Mouse (Mus musculus): ENCODE data around the gene Thap12. TPM values are rescaled to one million over a fixed set of nuclear protein-coding genes. Genes with fewer than 3 reads are reported as not detected.
A peak's percentile ranks its signal among the peaks of the same experiment; 100 is the strongest.

Gene Thap12
- polyA plus RNA-seq, 1 experiment from 2014 or later, result 43.5 TPM

DNA sequence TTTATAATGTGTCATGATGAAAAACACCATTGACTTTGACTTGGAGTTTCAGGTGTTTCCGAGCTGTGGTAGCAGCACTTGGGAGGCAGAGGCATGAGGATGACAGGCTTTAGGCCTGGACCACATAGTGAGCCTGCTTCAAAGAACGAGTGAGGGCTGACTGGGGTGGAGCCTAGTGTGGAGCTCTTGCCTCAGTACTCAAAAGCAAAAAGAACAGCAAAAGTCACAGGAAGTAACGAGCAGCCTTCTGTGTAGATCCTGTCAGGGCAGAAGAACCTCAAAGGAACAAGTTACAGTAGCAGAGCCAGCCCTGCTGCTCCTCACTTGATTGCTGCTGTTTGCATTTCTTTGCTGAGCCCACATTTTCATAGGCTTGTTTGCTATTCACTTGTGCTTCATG lies 14.5 kb downstream of the Thap12 start:
- H3K36me3 ChIP-seq (ENCODE audit: control insufficient read depth, insufficient read depth, low read length), result peaks cover 21% of the 10 kb centered on the region
- no peak overlapping the region for H3K27ac ChIP-seq (ENCODE audit: low read length)
- no peaks in the 10 kb centered on the region for H3K27me3 ChIP-seq (ENCODE audit: control insufficient read depth, insufficient read depth, low read depth, low read length)
- no peaks in the 10 kb centered on the region for H3K9me3 ChIP-seq (replicated peaks; ENCODE audit: control insufficient read depth, low read length, poor library complexity, severe bottlenecking)
- no peak overlapping the region for H3K4me2 ChIP-seq (ENCODE audit: low read length)
- no peak for ATAC-seq
- H3K9ac ChIP-seq (ENCODE audit: low read depth, low read length), result no peak overlapping the region
- H3K4me1 ChIP-seq (ENCODE audit: control insufficient read depth, insufficient read depth, low read length), result no peaks in the 10 kb centered on the region
- H3K4me3 ChIP-seq (ENCODE audit: low read depth, low read length), result no peak overlapping the region
- 76% methylated on average over 3 of the region's 3 CpGs for WGBS

DNA sequence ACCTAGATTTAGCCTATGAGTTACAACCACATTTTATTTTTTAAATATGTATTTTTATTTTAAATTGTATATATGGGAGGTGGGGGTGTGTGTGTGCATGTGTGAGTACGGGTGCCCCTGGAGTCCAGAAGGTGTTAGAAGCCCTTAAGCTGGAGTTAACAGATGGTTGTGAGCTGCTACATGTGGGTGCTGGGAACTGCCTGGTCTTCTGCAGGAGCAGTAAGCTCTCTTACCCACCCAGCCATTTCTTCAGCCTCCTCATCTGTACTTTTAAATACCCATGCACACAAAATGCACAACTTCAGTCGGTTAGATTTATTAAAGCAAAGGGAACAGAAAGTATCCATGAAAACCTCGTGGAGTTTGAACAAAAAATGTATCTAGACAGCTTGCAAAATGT lies 16.9 kb downstream of the Thap12 start:
- ATAC-seq, result no peak
- no peak overlapping the region for H3K9ac ChIP-seq (ENCODE audit: low read depth, low read length)
- 94% methylated on average over 3 of the region's 3 CpGs for WGBS
- no peaks in the 10 kb centered on the region for H3K9me3 ChIP-seq (replicated peaks; ENCODE audit: control insufficient read depth, low read length, poor library complexity, severe bottlenecking)
- peaks cover 18% of the 10 kb centered on the region for H3K36me3 ChIP-seq (ENCODE audit: control insufficient read depth, insufficient read depth, low read length)
- H3K4me1 ChIP-seq (ENCODE audit: control insufficient read depth, insufficient read depth, low read length), result no peaks in the 10 kb centered on the region
- no peaks in the 10 kb centered on the region for H3K27me3 ChIP-seq (ENCODE audit: control insufficient read depth, insufficient read depth, low read depth, low read length)
- H3K27ac ChIP-seq (ENCODE audit: low read length), result no peak overlapping the region
- H3K4me3 ChIP-seq (ENCODE audit: low read depth, low read length), result no peak overlapping the region
- no peak overlapping the region for H3K4me2 ChIP-seq (ENCODE audit: low read length)

GRCm38 (mm10) chr7:98720731-98721130 lies 17.8 kb downstream of the Thap12 start:
- 45% methylated on average over 3 of the region's 3 CpGs for WGBS
- no peak overlapping the region for H3K4me2 ChIP-seq (ENCODE audit: low read length)
- no peak overlapping the region for H3K9ac ChIP-seq (ENCODE audit: low read depth, low read length)
- no peaks in the 10 kb centered on the region for H3K4me1 ChIP-seq (ENCODE audit: control insufficient read depth, insufficient read depth, low read length)
- no peak overlapping the region for H3K27ac ChIP-seq (ENCODE audit: low read length)
- H3K4me3 ChIP-seq (ENCODE audit: low read depth, low read length), result no peak overlapping the region
- H3K36me3 ChIP-seq (ENCODE audit: control insufficient read depth, insufficient read depth, low read length), result peaks cover 10% of the 10 kb centered on the region; the same call in 1 of the 2 replicates
- H3K9me3 ChIP-seq (replicated peaks; ENCODE audit: control insufficient read depth, low read length, poor library complexity, severe bottlenecking), result no peaks in the 10 kb centered on the region
- no peaks in the 10 kb centered on the region for H3K27me3 ChIP-seq (ENCODE audit: control insufficient read depth, insufficient read depth, low read depth, low read length)
- ATAC-seq, result no peak

- no peak for ATAC-seq
- 72% methylated on average over 5 of the region's 5 CpGs for WGBS
- no peak overlapping the region for H3K4me3 ChIP-seq (ENCODE audit: low read depth, low read length)
- peaks cover 6% of the 10 kb centered on the region; the same call in 1 of the 2 replicates for H3K36me3 ChIP-seq (ENCODE audit: control insufficient read depth, insufficient read depth, low read length)
- no peak overlapping the region for H3K27ac ChIP-seq (ENCODE audit: low read length)
- H3K9me3 ChIP-seq (replicated peaks; ENCODE audit: control insufficient read depth, low read length, poor library complexity, severe bottlenecking), result no peaks in the 10 kb centered on the region
- no peaks in the 10 kb centered on the region for H3K27me3 ChIP-seq (ENCODE audit: control insufficient read depth, insufficient read depth, low read depth, low read length)
- H3K9ac ChIP-seq (ENCODE audit: low read depth, low read length), result no peak overlapping the region
- H3K4me1 ChIP-seq (ENCODE audit: control insufficient read depth, insufficient read depth, low read length), result no peaks in the 10 kb centered on the region
- no peak overlapping the region for H3K4me2 ChIP-seq (ENCODE audit: low read length)
These were observed 18.3 kb downstream of the Thap12 start for GRCm38 (mm10) chr7:98721172-98721571.

GRCm38 (mm10) chr7:98721623-98722022 lies 18.7 kb downstream of the Thap12 start:
- H3K9ac ChIP-seq (ENCODE audit: low read depth, low read length), result no peak overlapping the region
- no peak overlapping the region for H3K27ac ChIP-seq (ENCODE audit: low read length)
- no peaks in the 10 kb centered on the region for H3K9me3 ChIP-seq (replicated peaks; ENCODE audit: control insufficient read depth, low read length, poor library complexity, severe bottlenecking)
- 77% methylated on average over 6 of the region's 6 CpGs for WGBS
- H3K36me3 ChIP-seq (ENCODE audit: control insufficient read depth, insufficient read depth, low read length), result 0 out of 2 replicates have a peak, but pooled peaks cover 2% of the 10 kb centered on the region
- H3K27me3 ChIP-seq (ENCODE audit: control insufficient read depth, insufficient read depth, low read depth, low read length), result no peaks in the 10 kb centered on the region
- no peak overlapping the region for H3K4me2 ChIP-seq (ENCODE audit: low read length)
- H3K4me3 ChIP-seq (ENCODE audit: low read depth, low read length), result no peak overlapping the region
- H3K4me1 ChIP-seq (ENCODE audit: control insufficient read depth, insufficient read depth, low read length), result no peaks in the 10 kb centered on the region
- no peak for ATAC-seq

DNA sequence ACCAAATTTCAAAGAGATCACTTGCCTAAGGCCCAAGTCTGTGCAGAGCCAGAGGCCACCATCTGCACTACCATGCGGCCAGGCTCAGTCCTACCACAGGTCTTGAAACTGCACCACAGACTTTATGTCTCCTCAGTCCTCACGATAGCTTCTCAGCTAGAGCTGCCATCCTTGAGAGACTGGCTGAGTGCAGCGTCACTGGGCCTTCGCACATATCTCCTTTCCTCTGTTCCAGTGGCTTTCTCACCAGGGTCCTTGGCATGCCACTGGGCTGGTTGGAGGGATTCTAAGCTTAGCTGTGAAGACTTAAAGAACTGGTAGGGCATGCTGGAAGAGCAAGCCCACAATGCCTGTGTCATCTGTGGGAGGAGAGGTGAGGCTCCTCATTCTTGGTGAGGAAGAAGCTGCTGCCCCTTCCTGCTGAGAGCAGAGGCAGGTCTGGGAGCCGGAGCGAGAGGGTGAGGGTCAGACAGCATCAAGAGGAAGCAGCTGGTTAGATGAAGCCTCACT lies 22.8 kb downstream of the Thap12 start:
- Histone ChIP-seq H3K4me2 (ENCODE audit: low read length) (no peak overlapping the region), H3K27ac (ENCODE audit: low read length) (no peak overlapping the region), H3K4me3 (ENCODE audit: low read depth, low read length) (no peak overlapping the region), H3K9ac (ENCODE audit: low read depth, low read length) (no peak overlapping the region), H3K9me3 (replicated peaks; ENCODE audit: control insufficient read depth, low read length, poor library complexity, severe bottlenecking) (no peaks in the 10 kb centered on the region), H3K4me1 (ENCODE audit: control insufficient read depth, insufficient read depth, low read length) (no peaks in the 10 kb centered on the region), H3K27me3 (ENCODE audit: control insufficient read depth, insufficient read depth, low read depth, low read length) (no peaks in the 10 kb centered on the region; the same call in 1 of the 2 replicates), H3K36me3 (ENCODE audit: control insufficient read depth, insufficient read depth, low read length) (no peaks in the 10 kb centered on the region)
- 92% methylated on average over 6 of the region's 6 CpGs for WGBS
- no peak for ATAC-seq

- Histone ChIP-seq H3K4me3 (ENCODE audit: low read depth, low read length) (no peak overlapping the region), H3K36me3 (ENCODE audit: control insufficient read depth, insufficient read depth, low read length) (no peaks in the 10 kb centered on the region), H3K4me1 (ENCODE audit: control insufficient read depth, insufficient read depth, low read length) (no peaks in the 10 kb centered on the region), H3K4me2 (ENCODE audit: low read length) (no peak overlapping the region), H3K27me3 (ENCODE audit: control insufficient read depth, insufficient read depth, low read depth, low read length) (no peaks in the 10 kb centered on the region; the same call in 1 of the 2 replicates), H3K27ac (ENCODE audit: low read length) (no peak overlapping the region), H3K9me3 (replicated peaks; ENCODE audit: control insufficient read depth, low read length, poor library complexity, severe bottlenecking) (no peaks in the 10 kb centered on the region), H3K9ac (ENCODE audit: low read depth, low read length) (no peak overlapping the region)
- 95% methylated on average over 1 of the region's 1 CpGs for WGBS
- no peak for ATAC-seq
These were observed 25.1 kb downstream of the Thap12 start for GRCm38 (mm10) chr7:98727986-98728385.

DNA sequence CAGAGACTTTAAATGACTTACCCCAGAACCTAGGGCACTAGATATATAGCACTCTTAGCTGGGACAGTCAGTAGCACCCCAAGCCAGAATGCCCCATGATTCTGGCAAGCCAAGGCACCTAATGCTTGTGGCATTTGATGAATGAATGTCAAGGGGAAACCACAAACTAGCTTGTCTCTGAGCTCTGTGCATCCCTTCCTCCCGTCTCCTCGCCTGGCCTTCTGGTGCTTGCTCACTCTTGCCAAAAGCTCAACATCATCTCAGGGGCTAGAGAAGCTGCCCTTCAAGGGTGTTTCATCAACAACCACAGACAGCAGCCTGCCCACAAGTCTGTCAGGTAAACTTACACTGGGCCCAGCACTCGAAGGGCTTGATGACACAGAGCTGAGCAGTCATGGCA lies 25.6 kb downstream of the Thap12 start:
- WGBS, result 81% methylated on average over 3 of the region's 3 CpGs
- no peak for ATAC-seq
- no peaks in the 10 kb centered on the region for H3K4me1 ChIP-seq (ENCODE audit: control insufficient read depth, insufficient read depth, low read length)
- H3K36me3 ChIP-seq (ENCODE audit: control insufficient read depth, insufficient read depth, low read length), result no peaks in the 10 kb centered on the region
- H3K9ac ChIP-seq (ENCODE audit: low read depth, low read length), result no peak overlapping the region
- no peaks in the 10 kb centered on the region; the same call in 1 of the 2 replicates for H3K27me3 ChIP-seq (ENCODE audit: control insufficient read depth, insufficient read depth, low read depth, low read length)
- H3K9me3 ChIP-seq (replicated peaks; ENCODE audit: control insufficient read depth, low read length, poor library complexity, severe bottlenecking), result no peaks in the 10 kb centered on the region
- no peak overlapping the region for H3K4me2 ChIP-seq (ENCODE audit: low read length)
- no peak overlapping the region for H3K27ac ChIP-seq (ENCODE audit: low read length)
- H3K4me3 ChIP-seq (ENCODE audit: low read depth, low read length), result no peak overlapping the region

GRCm38 (mm10) chr7:98729661-98730271 lies 26.9 kb downstream of the Thap12 start:
- no peaks in the 10 kb centered on the region for H3K4me1 ChIP-seq (ENCODE audit: control insufficient read depth, insufficient read depth, low read length)
- peak overlapping the region; percentile 12 for H3K4me3 ChIP-seq (ENCODE audit: low read depth, low read length)
- no peaks in the 10 kb centered on the region; the same call in 1 of the 2 replicates for H3K27me3 ChIP-seq (ENCODE audit: control insufficient read depth, insufficient read depth, low read depth, low read length)
- WGBS, result 11% methylated on average over 19 of the region's 19 CpGs
- no peaks in the 10 kb centered on the region for H3K36me3 ChIP-seq (ENCODE audit: control insufficient read depth, insufficient read depth, low read length)
- H3K27ac ChIP-seq (ENCODE audit: low read length), result no peak overlapping the region
- peak overlapping the region; percentile 27 for H3K4me2 ChIP-seq (ENCODE audit: low read length)
- H3K9me3 ChIP-seq (replicated peaks; ENCODE audit: control insufficient read depth, low read length, poor library complexity, severe bottlenecking), result no peaks in the 10 kb centered on the region
- peak; percentile 64 for ATAC-seq
- no peak overlapping the region; the same call in 1 of the 2 replicates for H3K9ac ChIP-seq (ENCODE audit: low read depth, low read length)
